Mouse (Mus musculus) urinary bladder, postnatal 0 days (tissue): Measurements from ENCODE around the gene Mkln1. TPM values are rescaled to one million over a fixed set of nuclear protein-coding genes. Genes with fewer than 3 reads are reported as not detected.

Experiments
- polyA plus RNA-seq: library from polyadenylated mRNA; unstranded; fragments of >200 nt; fragmentation: Nextera tagmentation; extraction: Ambion mirVana; gene quantifications from 2 replicates; pipeline ENCODE4 v1.2.1, GENCODE M21; 2015

The Mkln1 gene
- polyA plus RNA-seq, result 117 and 138 TPM in 2 replicates

DNA sequence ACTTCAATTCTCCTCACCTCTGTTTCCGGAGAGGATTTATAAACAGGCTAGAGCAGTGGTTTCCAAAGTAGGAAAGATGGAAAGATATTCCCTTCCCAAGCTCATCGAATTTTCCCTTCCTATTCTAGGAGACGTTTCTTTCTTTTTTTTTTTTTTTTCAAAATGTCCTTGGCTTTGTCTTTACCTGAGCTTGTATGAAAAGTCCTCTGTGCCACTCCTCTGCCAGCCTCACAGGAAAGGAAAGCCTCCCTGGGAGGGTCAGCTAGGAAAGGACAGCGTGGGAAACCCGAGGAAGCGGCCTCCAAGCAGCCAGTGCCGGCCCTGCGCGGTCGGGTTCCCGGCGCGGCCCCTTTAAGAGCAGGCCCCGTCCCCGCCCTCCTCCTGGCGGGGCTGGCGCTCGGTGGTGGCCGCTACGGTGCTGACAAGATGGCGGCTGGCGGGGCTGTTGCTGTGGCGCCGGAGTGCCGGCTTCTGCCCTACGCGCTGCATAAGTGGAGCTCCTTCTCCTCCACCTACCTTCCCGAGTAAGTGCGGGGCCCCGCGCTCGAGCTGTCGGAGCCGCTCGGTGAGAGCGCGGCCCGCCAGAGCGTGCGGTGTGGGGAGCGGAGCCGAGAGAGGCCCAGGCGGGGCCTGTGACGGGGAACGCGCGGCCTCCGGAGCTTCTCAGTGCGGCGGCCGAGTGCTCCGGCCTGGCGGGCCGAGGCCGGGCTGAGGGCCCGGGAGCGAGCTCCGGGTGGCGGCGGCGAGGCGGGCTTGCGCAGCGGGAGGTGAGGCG is at the start of gene Mkln1:
Mkln1 (plus strand) TSS at position 305 of the 775 bp plus-strand sequence.

DNA sequence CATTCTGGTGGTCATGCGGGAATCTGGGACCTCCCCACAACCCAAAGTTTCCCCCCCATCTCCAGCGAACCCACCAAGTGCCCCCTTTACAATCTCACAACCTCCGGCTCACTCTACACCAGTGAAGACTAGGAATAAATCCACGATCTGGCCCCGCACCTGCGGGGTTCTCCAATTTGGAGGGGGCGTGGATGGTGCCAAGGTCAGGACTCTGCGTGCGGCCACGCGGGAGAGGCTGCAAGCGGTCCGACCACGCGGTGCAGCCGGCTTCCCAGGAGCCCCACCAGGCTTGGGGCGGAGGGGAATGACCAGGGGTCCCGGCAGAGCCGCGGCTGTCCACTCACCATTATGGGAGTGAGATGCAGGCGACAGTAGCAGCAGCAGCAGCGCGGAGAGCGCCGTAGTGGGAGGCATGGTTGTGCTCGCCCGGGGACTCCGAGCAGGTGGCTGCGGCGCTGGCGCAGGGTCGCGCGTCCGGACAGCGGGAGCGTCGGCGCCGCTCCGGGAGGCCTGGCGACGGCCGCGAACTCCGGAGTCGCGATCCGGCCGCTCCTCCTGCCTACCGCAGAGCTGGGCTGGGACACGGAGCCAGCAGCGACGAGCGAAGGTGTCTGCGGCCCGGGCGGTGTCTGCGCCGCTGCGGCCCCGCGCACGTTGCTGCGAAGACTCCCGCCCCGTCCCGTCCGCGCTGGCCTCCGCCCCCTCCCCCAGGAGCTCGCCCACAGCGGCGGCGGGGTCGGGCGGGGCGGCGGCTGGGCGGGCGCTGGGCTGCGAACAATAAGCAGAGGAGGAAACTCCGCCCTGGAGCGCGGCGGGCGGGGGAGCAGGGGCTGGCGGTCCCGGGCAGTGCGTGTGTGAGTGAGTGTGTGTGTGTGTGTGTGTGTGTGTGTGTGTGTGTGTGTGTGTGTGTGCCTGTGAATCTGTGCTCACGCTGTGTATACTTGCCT is 165.0 kb downstream of the Mkln1 start, which contains the start of gene Podxl:
Podxl (minus strand) TSS at position 747 of the 947 bp plus-strand sequence.

Other genes with a start within 250 kb of the Mkln1 start
- gene Podxl, start 165.2 kb downstream of the Mkln1 start, polyA plus RNA-seq, result 10.5 and 11.8 TPM in 2 replicates